Mouse (Mus musculus) stomach, adult 2 months (tissue): Measurements from ENCODE around the gene Golph3. TPM values are rescaled to one million over a fixed set of nuclear protein-coding genes. Genes with fewer than 3 reads are reported as not detected.

Experiments used
- polyA plus RNA-seq: library from polyadenylated mRNA; depleted of rRNA; stranded (reverse); fragments of >200 nt; gene quantifications from 2 replicates; pipeline ENCODE4 v1.2.3, GENCODE M21; 2012; rRNA removed

Gene Golph3
- 63.7 and 114 TPM in 2 replicates for polyA plus RNA-seq

GRCm38 (mm10) chr15:12321091-12321787 lies at the start of gene Golph3:
Gene Golph3, plus strand, starts transcription at chr15:12321450.

GRCm38 (mm10) chr15:12321788-12322621 lies 755 bp downstream of the Golph3 start, which contains the start of gene 1810049J17Rik:
Gene 1810049J17Rik, minus strand, starts transcription at chr15:12321899.

Other genes starting within 250 kb of the Golph3 start
- gene Zfr, start 203.6 kb upstream of the Golph3 start, polyA plus RNA-seq, result 45.3 and 66.4 TPM in 2 replicates
- 7.7 and 9.1 TPM in 2 replicates for gene Mtmr12, start 116.4 kb upstream of the Golph3 start, polyA plus RNA-seq
- not detected in 2 replicates for gene 1810049J17Rik, start 449 bp downstream of the Golph3 start, polyA plus RNA-seq